Mouse (Mus musculus): ENCODE measurements around the gene Gm5662. TPM values are rescaled to one million over a fixed set of nuclear protein-coding genes. Genes with fewer than 3 reads are reported as not detected.
"Not testable (repeated sequence)": the region's sequence is repeated elsewhere in the genome, so short reads cannot be mapped to it uniquely, and the experiment has no call there.

Gene Gm5662
- not detected for total RNA-seq (2021)

DNA sequence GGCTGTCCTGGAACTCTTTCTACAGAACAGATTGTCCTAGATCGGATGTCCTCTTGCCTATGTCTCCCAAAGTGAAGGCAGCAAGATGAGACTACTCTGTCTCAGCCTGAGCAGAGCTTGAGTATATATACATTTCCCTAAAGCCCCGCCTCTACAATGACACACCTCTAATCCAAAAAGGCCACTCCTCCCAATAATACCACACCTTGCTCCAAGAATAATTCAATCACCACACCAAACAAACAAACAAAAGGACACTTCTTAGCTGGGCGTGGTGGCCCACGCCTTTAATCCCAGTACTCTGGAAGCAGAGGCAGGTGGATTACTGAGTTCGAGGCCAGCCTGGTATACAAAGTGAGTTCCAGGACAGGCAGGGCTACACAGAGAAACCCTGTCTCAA lies at the start of gene Gm5662:
Gene Gm5662, minus strand, starts transcription at position 101 of the 400 bp plus-strand sequence.
- intact Hi-C loops (cut with DNase I); DNase-seq (ENCODE audit: low spot score): not testable (repeated sequence)

DNA sequence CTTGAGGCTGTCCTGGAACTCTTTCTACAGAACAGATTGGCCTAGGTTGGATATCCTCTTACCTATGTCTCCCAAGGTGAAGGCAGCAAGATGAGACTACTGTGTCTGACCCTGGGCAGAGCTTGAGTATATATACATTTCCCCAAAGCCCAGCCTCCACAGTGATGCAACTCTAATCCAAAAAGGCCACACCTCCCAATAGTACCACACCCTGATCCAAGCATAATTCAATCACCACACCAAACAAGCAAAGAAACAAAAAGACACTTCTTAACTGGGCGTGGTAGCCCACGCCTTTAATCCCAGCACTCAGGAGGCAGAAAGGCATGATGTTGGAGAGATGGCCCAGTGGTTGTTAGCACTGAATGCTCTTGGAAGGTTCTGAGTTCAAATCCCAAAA lies 49.6 kb upstream of the Gm5662 start, which contains the start of gene Gm5039:
Gene Gm5039, minus strand, starts transcription at position 101 of the 400 bp plus-strand sequence.
- intact Hi-C loops (cut with DNase I); DNase-seq (ENCODE audit: low spot score): not testable (repeated sequence)

DNA sequence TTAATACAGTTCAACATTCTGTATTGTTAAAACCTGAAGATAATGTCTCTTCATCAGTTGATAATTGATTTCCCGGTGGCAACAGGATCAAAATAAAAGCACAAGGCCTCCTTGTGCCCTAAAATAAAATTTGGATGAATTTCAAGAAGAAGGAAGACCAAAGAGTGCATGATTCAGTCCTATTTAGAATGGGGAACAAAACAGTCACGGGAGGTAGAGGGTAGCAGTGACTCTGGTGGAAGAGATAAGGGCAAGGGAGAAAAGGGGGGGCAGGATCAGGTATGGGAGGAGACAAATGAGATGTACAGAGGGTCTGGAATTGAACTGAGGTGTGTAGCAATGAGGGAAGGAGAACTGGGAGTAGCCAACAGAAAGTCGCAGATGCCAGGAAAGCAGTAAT lies 40.3 kb upstream of the Gm5662 start:
- intact Hi-C loops (cut with DNase I), result no loop called here
- no peak for DNase-seq (ENCODE audit: low spot score)

DNA sequence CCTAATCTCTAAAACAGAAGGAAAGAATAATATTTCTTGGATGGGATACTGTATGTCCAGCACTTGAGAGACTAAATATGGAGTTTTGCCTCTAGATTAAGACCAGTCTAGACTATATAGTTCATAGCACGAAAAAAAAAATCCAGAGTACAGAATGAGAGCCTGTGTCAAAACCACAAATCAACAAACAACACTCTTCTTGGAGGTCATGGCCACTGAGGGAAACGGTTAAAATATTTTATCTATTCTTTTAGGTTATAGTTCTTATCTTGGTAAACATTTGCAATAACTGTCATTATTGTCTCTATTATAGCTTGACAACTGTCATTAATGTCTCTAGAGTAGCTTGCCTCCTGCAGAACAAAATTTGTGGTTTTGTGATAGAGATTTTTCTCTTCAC lies 22.9 kb upstream of the Gm5662 start:
- DNase-seq (ENCODE audit: low spot score); intact Hi-C loops (cut with DNase I): not testable (repeated sequence)

- intact Hi-C loops (cut with DNase I); DNase-seq (ENCODE audit: low spot score): not testable (repeated sequence)
Observed at GRCm38 (mm10) chr12:88293082-88293481, 18.8 kb upstream of the Gm5662 start.

DNA sequence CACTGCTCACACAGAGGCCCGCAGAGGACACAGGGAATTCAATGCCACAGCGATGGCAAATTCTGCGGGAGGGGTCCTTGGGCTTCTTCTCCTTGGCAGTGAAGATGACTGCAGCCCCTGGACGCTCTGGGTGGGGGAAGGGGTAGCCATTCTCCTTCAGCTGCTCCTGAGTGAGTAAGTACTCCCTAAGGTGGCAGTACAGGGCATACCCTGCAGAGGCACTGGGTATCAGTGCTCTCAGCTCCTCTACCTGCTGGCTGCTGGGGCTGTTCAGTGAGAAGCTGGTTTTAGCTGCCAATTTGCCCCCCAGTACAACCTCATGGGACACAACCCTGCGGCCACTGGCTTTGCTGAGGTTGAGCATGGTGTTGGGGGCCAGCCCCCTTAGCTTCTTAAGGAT lies 10.9 kb upstream of the Gm5662 start:
- DNase-seq (ENCODE audit: low spot score); intact Hi-C loops (cut with DNase I): not testable (repeated sequence)

- intact Hi-C loops (cut with DNase I), result no loop called here
- no peak for DNase-seq (ENCODE audit: low spot score)
Observed at GRCm38 (mm10) chr12:88257241-88257640, 17.1 kb downstream of the Gm5662 start.

GRCm38 (mm10) chr12:88255917-88256316 lies 18.4 kb downstream of the Gm5662 start:
- DNase-seq (ENCODE audit: low spot score); intact Hi-C loops (cut with DNase I): not testable (repeated sequence)

- DNase-seq (ENCODE audit: low spot score); intact Hi-C loops (cut with DNase I): not testable (repeated sequence)
Observed at GRCm38 (mm10) chr12:88250000-88250399, 24.3 kb downstream of the Gm5662 start, which contains the start of gene Gm8332. TSS of gene Gm8332 (minus strand) at chr12:88250100.

DNA sequence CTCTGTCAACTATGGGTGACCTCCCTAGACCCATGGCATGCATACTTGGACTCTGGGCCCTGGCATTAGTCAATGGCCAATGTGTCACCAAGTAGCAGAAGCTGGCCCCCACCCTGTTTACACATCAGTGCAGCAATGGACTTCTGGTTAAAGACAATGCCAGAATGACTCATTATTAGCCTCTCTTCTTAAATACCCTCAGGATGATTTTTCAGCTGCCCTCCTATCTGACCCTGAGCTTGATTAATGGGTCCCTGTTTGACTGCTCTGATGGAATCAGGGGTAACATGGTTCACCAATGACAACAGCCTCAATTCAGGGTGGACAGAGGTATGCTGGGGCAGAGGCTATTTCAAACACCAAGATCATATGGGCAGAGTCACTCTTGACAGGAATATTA lies 28.5 kb downstream of the Gm5662 start:
- DNase-seq (ENCODE audit: low spot score); intact Hi-C loops (cut with DNase I): not testable (repeated sequence)

DNA sequence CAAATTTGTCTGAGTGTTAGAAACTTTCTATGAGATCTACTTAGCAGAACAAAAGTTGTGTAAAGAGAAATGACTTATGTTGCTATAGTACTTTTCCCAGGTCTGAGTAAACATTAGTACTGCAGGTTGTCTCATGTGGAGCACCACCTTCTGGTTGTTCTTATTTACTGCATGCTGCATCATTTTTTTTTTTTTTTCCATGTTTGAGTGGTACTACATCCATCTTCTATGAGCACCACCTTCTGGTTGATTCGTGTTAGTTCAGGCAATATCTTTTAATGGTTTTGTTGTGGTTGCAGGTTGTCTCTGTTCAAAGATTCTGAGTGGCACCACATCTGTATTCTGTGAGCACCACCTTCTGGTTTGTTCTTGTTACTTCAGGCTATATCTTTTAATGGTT lies 31.4 kb downstream of the Gm5662 start:
- DNase-seq (ENCODE audit: low spot score); intact Hi-C loops (cut with DNase I): not testable (repeated sequence)

Other genes with a start within 250 kb of the Gm5662 start
- gene Gm2056, start 247.5 kb downstream of the Gm5662 start, total RNA-seq (2021), result not detected
- not detected for gene Gm16368, start 190.8 kb downstream of the Gm5662 start, total RNA-seq (2021)
- gene Gm10436, start 92.4 kb downstream of the Gm5662 start, total RNA-seq (2021), result not detected
- gene Gm8332, start 24.4 kb downstream of the Gm5662 start, total RNA-seq (2021), result not detected
- gene Gm5039, start 49.5 kb upstream of the Gm5662 start, total RNA-seq (2021), result not detected
- gene Adck1, start 86.1 kb upstream of the Gm5662 start, total RNA-seq (2021), result 10 to 100 TPM; 25.5 to 27.3 TPM